Mouse (Mus musculus): Measurements from ENCODE around the gene Spag17. TPM values are rescaled to one million over a fixed set of nuclear protein-coding genes. Genes with fewer than 3 reads are reported as not detected.

Gene Spag17
- polyA plus RNA-seq, 1 experiment from 2014 or later: 1.1 TPM

DNA sequence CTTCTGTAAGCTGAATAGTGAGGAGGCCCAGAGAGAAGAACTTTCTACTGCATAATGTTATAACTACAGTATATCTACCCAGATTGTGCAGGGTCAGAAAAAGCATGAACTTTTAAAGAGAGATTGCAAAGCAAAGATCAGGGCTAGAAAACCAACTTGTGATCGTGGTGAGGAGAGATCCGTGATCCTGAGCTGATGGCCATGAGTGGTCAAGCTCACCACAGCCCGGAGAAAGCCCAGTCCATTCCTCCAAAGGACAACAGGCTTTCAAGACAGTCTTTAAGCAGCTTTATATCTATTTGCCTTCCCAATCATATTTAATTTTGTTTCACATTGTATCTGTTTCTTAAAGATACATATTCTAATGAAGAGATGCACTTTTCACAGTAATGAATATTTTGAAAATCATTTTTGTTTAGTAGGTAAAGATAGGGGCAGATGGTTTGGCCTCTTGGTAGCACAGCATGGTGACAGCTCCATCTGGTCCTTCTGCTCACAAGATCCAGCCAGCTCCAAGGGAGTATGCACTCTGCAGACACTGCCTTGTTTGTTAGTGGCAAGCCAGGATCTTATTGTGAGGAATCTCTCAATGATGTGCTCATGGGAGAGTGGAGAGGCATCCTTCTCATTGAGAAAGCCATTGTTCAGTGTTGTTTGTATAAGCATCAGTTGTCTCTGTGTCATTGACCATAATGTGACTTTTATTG, 217.3 kb downstream of the Spag17 start:
- ATAC-seq (ENCODE audit: low FRiP score, low read depth): no peak
- WGBS: 97% methylated on average over 3 of the region's 3 CpGs
- Histone ChIP-seq H3K4me2 (replicated peaks) (no peak overlapping the region), H3K27ac (no peak overlapping the region), H3K4me3 (no peak overlapping the region), H3K4me1 (no peaks in the 10 kb centered on the region), H3K27me3 (no peaks in the 10 kb centered on the region), H3K36me3 (no peaks in the 10 kb centered on the region), H3K9ac (no peak overlapping the region), H3K9me3 (no peaks in the 10 kb centered on the region)

DNA sequence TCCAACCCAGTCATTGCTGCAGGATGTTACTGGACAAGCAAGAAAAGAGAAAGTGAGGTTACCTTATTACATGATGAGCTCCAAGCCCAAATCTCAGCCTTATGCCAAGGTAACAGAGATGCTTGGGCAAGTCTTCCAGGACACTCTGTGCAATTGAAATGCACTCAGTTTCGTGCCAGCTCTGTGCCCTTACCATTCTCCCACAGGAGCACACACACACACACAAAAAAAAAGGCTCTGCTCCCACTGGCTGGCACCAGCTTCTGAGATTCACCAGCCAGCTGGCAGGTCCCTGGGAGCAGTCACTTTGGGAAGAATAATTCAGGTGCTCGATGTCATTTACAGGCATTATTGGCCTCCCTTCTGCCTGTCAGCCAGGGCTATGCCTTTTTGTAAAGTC, 221.5 kb downstream of the Spag17 start:
- H3K4me1 ChIP-seq: no peaks in the 10 kb centered on the region
- no peaks in the 10 kb centered on the region for H3K9me3 ChIP-seq
- no peak overlapping the region for H3K27ac ChIP-seq
- no peak overlapping the region for H3K9ac ChIP-seq
- no peaks in the 10 kb centered on the region for H3K27me3 ChIP-seq
- H3K36me3 ChIP-seq: no peaks in the 10 kb centered on the region
- no peak overlapping the region for H3K4me3 ChIP-seq
- 79% methylated on average over 2 of the region's 2 CpGs for WGBS
- no peak for ATAC-seq (ENCODE audit: low FRiP score, low read depth)
- H3K4me2 ChIP-seq (replicated peaks): no peak overlapping the region

DNA sequence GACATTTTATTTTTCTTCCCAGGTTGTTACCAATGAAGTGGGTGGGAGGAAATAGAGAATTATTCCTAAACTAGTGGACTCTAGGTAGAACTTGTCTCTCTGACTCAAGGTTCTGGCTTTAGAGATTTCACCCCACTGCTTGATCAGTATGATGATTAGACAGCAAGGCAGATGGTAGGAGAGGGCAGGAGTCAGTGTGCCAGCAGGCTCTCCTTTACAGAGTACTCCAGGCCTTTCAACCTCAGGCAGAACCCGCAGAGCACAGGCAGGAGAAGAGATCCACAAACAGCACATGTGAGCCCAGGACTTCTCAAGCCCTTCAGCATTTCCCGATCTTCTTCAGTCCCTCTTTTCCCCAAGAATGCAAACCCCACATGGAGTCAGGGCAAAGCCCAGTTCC, 233.5 kb downstream of the Spag17 start:
- Histone ChIP-seq H3K4me1 (no peaks in the 10 kb centered on the region), H3K9me3 (no peaks in the 10 kb centered on the region), H3K36me3 (no peaks in the 10 kb centered on the region), H3K9ac (no peak overlapping the region), H3K27ac (no peak overlapping the region), H3K27me3 (no peaks in the 10 kb centered on the region), H3K4me3 (no peak overlapping the region), H3K4me2 (replicated peaks) (no peak overlapping the region)
- WGBS: 83% methylated on average over 2 of the region's 2 CpGs
- no peak for ATAC-seq (ENCODE audit: low FRiP score, low read depth)

DNA sequence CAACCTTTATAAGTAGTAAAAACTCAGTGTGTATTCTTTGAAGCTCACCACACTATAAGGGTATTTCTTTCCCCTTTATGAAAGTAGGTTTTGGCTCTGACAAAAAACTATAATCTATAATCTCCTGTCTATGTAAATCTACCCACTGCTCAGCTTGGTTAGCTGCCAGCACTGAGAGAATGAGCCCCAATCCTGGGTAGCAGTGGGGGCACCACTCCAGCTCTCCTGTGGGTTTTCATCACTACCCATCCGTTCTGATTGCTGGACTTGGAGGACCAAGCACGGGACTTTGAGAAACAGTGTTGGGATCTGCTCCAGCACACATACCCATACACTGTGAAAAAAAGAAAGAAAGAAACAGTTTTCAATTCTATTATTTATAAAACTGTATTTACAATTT, 236.8 kb downstream of the Spag17 start:
- Histone ChIP-seq H3K36me3 (no peaks in the 10 kb centered on the region), H3K4me2 (replicated peaks) (no peak overlapping the region), H3K4me3 (no peak overlapping the region), H3K27ac (no peak overlapping the region), H3K9me3 (no peaks in the 10 kb centered on the region), H3K27me3 (no peaks in the 10 kb centered on the region), H3K4me1 (no peaks in the 10 kb centered on the region), H3K9ac (no peak overlapping the region)
- ATAC-seq (ENCODE audit: low FRiP score, low read depth): no peak
- WGBS: 78% methylated on average over 2 of the region's 2 CpGs

DNA sequence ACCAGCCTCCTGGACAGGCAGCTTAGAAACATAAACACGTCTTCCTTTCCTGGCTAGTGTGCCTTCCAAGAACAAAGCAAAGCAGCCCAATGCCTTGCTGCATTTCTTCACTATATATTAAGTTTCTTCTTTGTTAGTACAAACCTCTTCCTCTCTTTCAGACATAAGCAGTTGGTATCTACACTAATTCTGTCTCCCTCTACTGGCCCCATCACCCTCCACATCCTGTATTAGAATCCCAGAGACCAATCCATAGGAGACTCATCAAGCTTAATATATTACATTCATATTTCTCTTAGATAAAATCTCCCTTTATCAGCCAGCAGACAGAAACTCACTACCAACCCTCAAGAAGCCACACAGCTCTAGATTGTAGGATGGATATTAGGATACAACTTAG, 237.2 kb downstream of the Spag17 start:
- no peaks in the 10 kb centered on the region for H3K27me3 ChIP-seq
- no peak overlapping the region for H3K9ac ChIP-seq
- no peak overlapping the region for H3K4me3 ChIP-seq
- no peaks in the 10 kb centered on the region for H3K36me3 ChIP-seq
- no peak overlapping the region for H3K4me2 ChIP-seq (replicated peaks)
- no peaks in the 10 kb centered on the region for H3K4me1 ChIP-seq
- 61% methylated on average over 1 of the region's 1 CpGs for WGBS
- ATAC-seq (ENCODE audit: low FRiP score, low read depth): no peak
- H3K27ac ChIP-seq: no peak overlapping the region
- no peaks in the 10 kb centered on the region for H3K9me3 ChIP-seq

DNA sequence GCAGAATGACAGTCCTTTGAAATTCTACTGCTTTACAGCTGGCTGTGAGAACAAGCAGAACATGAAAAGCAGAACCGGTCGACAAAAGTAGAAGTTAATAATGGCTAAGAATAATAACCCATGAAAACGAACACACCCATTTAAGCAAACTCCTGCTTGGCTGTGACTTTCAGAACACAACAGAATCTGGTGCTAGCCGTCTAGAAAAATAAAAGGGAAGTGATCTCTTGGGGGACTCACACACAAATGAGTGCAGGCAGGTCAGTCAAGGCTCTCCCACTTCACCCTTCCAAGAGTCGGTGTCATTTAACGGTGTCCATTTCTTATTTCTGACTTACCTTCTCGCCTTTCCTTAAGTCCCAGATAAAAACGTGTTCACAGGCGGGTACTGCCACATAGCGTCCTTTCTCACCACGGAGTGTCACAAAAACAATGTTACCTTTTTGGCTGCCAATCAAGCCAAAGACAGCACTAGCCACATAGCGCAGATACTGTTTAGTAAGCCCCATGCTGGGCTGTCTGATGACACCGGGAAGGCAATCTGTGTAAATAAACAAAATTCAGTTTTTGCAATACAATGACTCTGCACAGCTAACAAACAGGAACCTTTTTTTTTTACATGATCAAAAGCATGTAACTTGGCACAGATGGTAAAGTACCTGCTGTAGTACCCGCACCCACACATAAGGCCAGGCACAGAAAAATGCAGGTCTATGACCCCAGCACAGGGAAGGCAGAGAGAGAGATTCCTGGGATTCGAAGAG, 275.7 kb downstream of the Spag17 start:
- Histone ChIP-seq H3K4me1 (peaks cover 19% of the 10 kb centered on the region), H3K9me3 (no peaks in the 10 kb centered on the region), H3K9ac (peak overlapping the region; percentile 89), H3K36me3 (peaks cover 34% of the 10 kb centered on the region), H3K4me3 (peak overlapping the region; percentile 85), H3K27ac (no peak overlapping the region), H3K27me3 (no peaks in the 10 kb centered on the region), H3K4me2 (replicated peaks) (peak overlapping the region; percentile 91)
- ATAC-seq (ENCODE audit: low FRiP score, low read depth): no peak
- WGBS: 87% methylated on average over 15 of the region's 15 CpGs

DNA sequence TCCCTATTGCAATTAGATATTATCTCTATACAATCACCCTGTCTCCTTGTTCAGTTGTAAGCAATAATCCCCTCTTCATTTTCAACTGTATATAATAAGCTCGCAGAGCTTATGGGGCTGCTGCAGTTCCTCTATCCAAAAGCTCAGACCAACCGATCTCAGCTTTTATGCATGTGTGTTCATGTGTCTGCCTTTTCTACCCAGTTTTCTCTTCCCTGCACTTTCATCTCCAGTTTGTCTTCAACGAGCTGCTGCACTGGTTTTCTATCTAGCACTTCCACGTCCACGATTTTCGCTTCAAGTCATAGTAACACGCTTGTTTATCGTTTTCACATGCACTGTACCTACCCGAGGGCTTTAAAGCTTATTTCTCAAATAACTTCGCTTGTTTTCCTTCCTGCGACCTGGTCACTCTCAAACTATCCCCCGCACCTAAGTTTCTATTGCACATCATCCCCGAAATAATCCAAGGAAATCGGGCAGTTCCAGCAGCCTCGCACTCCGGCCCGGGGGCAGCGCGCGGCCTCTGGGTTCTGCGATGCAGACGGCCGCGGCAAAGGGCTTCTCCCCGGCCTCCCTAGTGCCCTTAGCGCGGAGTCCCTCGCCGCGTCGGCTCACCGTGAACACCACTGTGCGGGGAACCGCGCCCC, 276.6 kb downstream of the Spag17 start:
- Histone ChIP-seq H3K4me3 (peak overlapping the region; percentile 85), H3K27ac (0 out of 2 replicates have a peak overlapping the region, but pooled peaks have one; percentile 44), H3K27me3 (no peaks in the 10 kb centered on the region), H3K4me1 (peaks cover 19% of the 10 kb centered on the region), H3K9ac (peak overlapping the region; percentile 89), H3K36me3 (peaks cover 31% of the 10 kb centered on the region), H3K4me2 (replicated peaks) (peak overlapping the region; percentile 91), H3K9me3 (no peaks in the 10 kb centered on the region)
- ATAC-seq (ENCODE audit: low FRiP score, low read depth): no peak
- WGBS: 2% methylated on average over 35 of the region's 35 CpGs

DNA sequence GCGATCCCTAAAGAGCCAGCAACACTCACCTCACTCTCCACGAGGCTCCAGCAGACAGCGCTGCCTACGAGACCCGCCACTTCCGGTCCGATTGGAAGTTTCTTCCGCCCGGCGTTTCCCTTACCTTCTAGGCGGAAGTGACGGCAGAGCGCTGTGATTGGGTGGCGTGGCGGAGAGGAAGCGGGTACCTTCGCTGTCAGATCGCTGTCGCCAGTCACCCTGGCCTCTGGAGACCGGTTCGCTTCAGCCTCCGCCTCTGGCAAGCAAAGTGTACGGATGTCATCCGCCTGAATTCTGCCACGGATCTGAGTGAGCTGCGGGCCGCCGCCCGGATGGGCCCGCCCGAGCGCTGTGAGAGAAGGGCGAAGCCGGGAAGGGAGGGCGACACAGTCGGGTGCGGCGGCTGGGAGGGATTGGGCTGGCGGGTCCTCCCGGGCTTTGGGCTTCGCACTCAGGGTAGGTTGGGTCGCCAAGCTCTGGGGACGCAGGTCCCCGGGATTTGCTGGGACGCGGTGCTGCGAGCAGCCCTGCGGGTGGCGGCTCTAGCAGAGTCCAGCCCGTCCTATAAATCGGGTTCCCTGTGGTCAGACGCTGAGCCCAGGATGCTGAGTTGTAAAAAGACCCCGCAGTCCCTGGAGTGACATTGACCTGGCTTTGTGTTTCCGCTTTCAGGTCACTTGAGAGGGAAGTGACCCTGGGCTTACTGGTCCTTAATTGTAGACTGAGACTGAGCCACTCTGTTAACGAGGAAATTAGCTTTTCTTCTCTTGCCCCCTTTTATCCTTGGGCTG, 277.3 kb downstream of the Spag17 start, which contains the start of the genes Gdap2 and Wdr3:
Gdap2 (plus strand) TSS at position 67 of the 791 bp plus-strand sequence.
Wdr3 (minus strand) TSS at position 93 of the 791 bp plus-strand sequence.
- Histone ChIP-seq H3K27ac (peak within 1 kb of the TSS; percentile 52; the same call in 1 of the 2 replicates), H3K36me3 (peaks cover 25% of the 10 kb centered on the region), H3K4me2 (replicated peaks) (peak within 1 kb of the TSS; percentile 91), H3K9me3 (no peaks in the 10 kb centered on the region), H3K4me3 (peak within 1 kb of the TSS; percentile 85), H3K27me3 (no peaks in the 10 kb centered on the region), H3K9ac (peak within 1 kb of the TSS; percentile 89), H3K4me1 (peaks cover 19% of the 10 kb centered on the region)
- ATAC-seq (ENCODE audit: low FRiP score, low read depth): peak; percentile 97
- WGBS: under 1% methylated on average over 55 of the region's 55 CpGs

DNA sequence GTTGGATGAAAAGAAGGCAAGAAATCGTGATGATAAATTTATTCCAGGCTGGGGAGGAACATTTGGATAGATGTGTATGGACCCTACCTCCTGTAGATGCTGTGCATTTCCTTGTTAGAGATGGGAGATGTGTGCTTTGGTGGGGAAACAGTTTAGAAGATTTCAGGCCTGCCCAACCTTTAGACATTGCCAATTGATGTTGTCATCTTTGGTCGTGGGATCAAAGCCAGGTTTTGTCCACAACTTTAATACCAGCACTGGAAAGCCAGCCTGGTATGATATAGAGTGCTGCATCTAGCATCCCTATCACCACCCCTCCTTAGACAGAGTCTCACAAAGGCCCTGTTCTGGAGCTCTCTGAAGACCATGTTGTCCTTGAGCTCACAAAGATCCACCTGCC, 278.4 kb downstream of the Spag17 start:
- WGBS: 82% methylated on average over 2 of the region's 2 CpGs
- H3K4me1 ChIP-seq: peaks cover 19% of the 10 kb centered on the region
- peaks cover 21% of the 10 kb centered on the region for H3K36me3 ChIP-seq
- H3K4me3 ChIP-seq: 0 out of 2 replicates have a peak overlapping the region, but pooled peaks have one; percentile 85
- no peaks in the 10 kb centered on the region for H3K9me3 ChIP-seq
- H3K27me3 ChIP-seq: no peaks in the 10 kb centered on the region
- no peak overlapping the region for H3K9ac ChIP-seq
- H3K4me2 ChIP-seq (replicated peaks): peak overlapping the region; percentile 91; the same call in 1 of the 2 replicates
- H3K27ac ChIP-seq: no peak overlapping the region
- no peak for ATAC-seq (ENCODE audit: low FRiP score, low read depth)

DNA sequence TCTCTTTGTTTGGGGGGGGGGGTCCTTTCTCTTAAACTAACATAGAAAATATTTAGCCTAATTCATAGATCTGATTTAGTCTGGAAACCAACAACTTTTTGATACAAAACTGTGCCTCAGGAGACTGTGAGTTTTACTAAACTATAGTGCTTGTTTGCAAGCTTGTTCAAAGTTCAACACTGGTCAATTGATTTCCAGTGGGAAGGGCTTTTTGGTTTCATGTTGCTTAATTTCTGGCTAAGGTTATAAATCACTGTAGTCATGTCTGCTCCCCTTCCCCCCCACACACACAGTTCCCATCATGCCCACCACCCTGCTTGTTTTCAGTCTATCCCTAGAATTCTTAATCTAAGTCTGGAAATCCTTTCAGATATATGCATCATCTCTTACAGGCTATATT, 279.8 kb downstream of the Spag17 start:
- Histone ChIP-seq H3K4me3 (no peak overlapping the region), H3K4me1 (peaks cover 19% of the 10 kb centered on the region)
- ATAC-seq (ENCODE audit: low FRiP score, low read depth): no peak

DNA sequence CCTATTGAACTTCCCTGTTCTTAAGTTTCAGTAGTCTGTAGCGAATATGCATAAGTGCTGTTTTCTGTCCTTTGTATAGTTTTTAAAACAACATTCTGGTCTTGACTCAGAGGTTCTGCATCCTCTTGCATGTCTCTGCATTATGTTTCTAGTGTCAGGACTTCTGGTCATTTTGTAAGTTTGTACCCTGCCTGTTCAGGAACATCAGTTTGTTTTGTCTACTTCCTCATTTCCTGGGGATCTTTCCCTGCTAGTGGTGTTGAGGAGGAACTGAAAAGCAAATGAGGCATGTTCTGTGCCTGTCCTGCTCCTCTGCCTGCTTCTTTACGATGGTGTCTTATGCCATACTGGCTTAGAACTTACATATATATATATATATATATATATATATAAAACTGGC, 290.8 kb downstream of the Spag17 start:
- no peak for ATAC-seq (ENCODE audit: low FRiP score, low read depth)
- no peak overlapping the region for H3K9ac ChIP-seq
- peaks cover 3% of the 10 kb centered on the region; the same call in 1 of the 2 replicates for H3K4me1 ChIP-seq
- peaks cover 61% of the 10 kb centered on the region for H3K36me3 ChIP-seq
- no peaks in the 10 kb centered on the region for H3K27me3 ChIP-seq
- WGBS: 93% methylated on average over 2 of the region's 2 CpGs
- H3K27ac ChIP-seq: no peak overlapping the region
- no peak overlapping the region for H3K4me3 ChIP-seq
- no peaks in the 10 kb centered on the region for H3K9me3 ChIP-seq
- no peak overlapping the region for H3K4me2 ChIP-seq (replicated peaks)

More for the DNA sequence above, 279.8 kb downstream of the Spag17 start:
- Histone ChIP-seq H3K36me3 (peaks cover 17% of the 10 kb centered on the region; the same call in 1 of the 2 replicates), H3K27me3 (no peaks in the 10 kb centered on the region), H3K9ac (no peak overlapping the region), H3K4me2 (replicated peaks) (no peak overlapping the region), H3K27ac (no peak overlapping the region), H3K9me3 (no peaks in the 10 kb centered on the region)

Measured in limb, embryonic 13.5 days (tissue).